Mouse (Mus musculus) liver, embryonic 15.5 days (tissue): ENCODE results near the gene Zc3h13. TPM values are rescaled to one million over a fixed set of nuclear protein-coding genes. Genes with fewer than 3 reads are reported as not detected.

Experiments used
- ATAC-seq: fragments of 200-750 bp; cut with Nextera tagmentation; 2 replicates; pipeline ENCODE4 v1.8.0; 2017; ENCODE audit warnings: moderate number of reproducible peaks, mild to moderate bottlenecking, moderate library complexity; ENCODE audit not compliant: insufficient read depth
- H3K27ac ChIP-seq: fragments of 300-500 bp; sonication (generic); replicated peaks from 2 replicates; pipeline ENCODE4 v1.5.1; 2015; ENCODE audit warnings: mild to moderate bottlenecking, inconsistent platforms
- H3K27me3 ChIP-seq: fragments of 300-500 bp; sonication (generic); 2 replicates; pipeline ENCODE4 v1.6.1; 2015; ENCODE audit warnings: mild to moderate bottlenecking, inconsistent platforms
- H3K36me3 ChIP-seq: fragments of 300-500 bp; sonication (generic); replicated peaks from 2 replicates; pipeline ENCODE4 v1.6.1; 2015; ENCODE audit warnings: moderate library complexity, mild to moderate bottlenecking, inconsistent platforms
- H3K4me1 ChIP-seq: fragments of 300-500 bp; sonication (generic); replicated peaks from 2 replicates; pipeline ENCODE4 v1.6.1; 2015; ENCODE audit warnings: inconsistent platforms
- H3K4me2 ChIP-seq: fragments of 300-500 bp; sonication (generic); 2 replicates; pipeline ENCODE4 v1.6.1; 2015; ENCODE audit warnings: moderate library complexity, mild to moderate bottlenecking, inconsistent platforms
- H3K4me3 ChIP-seq: fragments of 300-500 bp; sonication (generic); replicated peaks from 2 replicates; pipeline ENCODE4 v1.5.1; 2015; ENCODE audit warnings: mild to moderate bottlenecking, inconsistent platforms
- H3K9ac ChIP-seq: fragments of 300-500 bp; sonication (generic); 2 replicates; pipeline ENCODE4 v1.6.1; 2015; ENCODE audit warnings: moderate library complexity, mild to moderate bottlenecking, inconsistent platforms
- H3K9me3 ChIP-seq: fragments of 300-500 bp; sonication (generic); replicated peaks from 2 replicates; pipeline ENCODE4 v1.6.1; 2016; ENCODE audit warnings: inconsistent platforms
- WGBS: fragments of 180-500 bp; shearing (Covaris S2); methylation state at CpG from one replicate; pipeline ENCODE4 v1.1.7; 2015; ENCODE audit warnings: mixed read lengths; ENCODE audit not compliant: insufficient replicate concordance; 5-methylcytosine and 5-hydroxymethylcytosine counted together
- polyA plus RNA-seq: library from polyadenylated mRNA; unstranded; fragments of >200 nt; fragmentation: Nextera tagmentation; extraction: Ambion mirVana; gene quantifications from 2 replicates; pipeline ENCODE4 v1.2.1, GENCODE M21; 2015

Gene Zc3h13
- polyA plus RNA-seq, 1 experiment from 2014 or later: 11.9 TPM

DNA sequence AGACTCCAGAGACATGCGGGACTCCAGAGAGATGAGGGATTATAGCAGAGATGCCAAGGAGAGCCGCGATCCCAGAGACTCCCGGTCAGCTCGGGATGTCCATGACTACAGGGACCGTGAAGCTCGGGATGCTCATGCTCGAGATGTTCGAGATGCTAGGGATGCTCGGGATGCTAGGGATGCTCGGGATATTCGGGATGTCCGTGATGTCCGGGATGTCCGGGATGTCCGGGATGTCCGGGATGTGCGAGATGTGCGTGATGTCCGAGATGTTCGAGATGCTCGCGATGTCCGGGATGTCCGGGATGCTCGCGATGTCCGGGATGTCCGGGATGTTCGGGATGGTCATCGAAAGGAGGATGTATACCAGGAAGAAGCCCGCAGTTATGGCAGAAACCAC, 39.2 kb downstream of the Zc3h13 start:
- 91% methylated on average over 32 of the region's 32 CpGs for WGBS
- H3K4me1 ChIP-seq: no peaks in the 10 kb centered on the region
- peaks cover 49% of the 10 kb centered on the region for H3K36me3 ChIP-seq
- H3K9me3 ChIP-seq: no peaks in the 10 kb centered on the region
- no peak for ATAC-seq
- no peak overlapping the region for H3K4me3 ChIP-seq
- no peak overlapping the region for H3K9ac ChIP-seq
- H3K27ac ChIP-seq: no peak overlapping the region
- no peaks in the 10 kb centered on the region for H3K27me3 ChIP-seq
- no peak overlapping the region for H3K4me2 ChIP-seq

DNA sequence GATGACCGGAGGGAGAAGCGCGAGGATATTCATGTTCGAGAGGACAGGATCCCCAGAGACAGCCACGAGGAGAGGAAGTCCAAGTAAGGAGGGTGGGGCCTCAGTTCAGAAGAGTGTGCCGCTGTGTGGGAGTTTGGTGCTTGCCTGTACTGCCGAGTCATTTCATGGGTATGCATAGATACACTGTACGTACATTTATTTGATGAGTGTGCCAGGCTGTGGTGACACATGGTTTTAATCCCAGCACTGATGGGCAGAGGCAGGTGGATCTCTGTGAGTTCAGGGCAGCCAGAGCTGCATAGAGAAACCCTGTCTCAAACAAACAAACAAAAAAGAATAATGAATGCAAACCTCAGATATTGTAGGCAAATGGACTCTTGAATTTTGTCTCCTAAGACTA, 43.9 kb downstream of the Zc3h13 start:
- no peak overlapping the region for H3K27ac ChIP-seq
- ATAC-seq: no peak
- H3K4me3 ChIP-seq: no peak overlapping the region
- no peak overlapping the region for H3K9ac ChIP-seq
- H3K4me1 ChIP-seq: no peaks in the 10 kb centered on the region
- H3K36me3 ChIP-seq: peaks cover 64% of the 10 kb centered on the region
- H3K9me3 ChIP-seq: no peaks in the 10 kb centered on the region
- H3K4me2 ChIP-seq: no peak overlapping the region
- 60% methylated on average over 8 of the region's 8 CpGs for WGBS
- H3K27me3 ChIP-seq: no peaks in the 10 kb centered on the region

DNA sequence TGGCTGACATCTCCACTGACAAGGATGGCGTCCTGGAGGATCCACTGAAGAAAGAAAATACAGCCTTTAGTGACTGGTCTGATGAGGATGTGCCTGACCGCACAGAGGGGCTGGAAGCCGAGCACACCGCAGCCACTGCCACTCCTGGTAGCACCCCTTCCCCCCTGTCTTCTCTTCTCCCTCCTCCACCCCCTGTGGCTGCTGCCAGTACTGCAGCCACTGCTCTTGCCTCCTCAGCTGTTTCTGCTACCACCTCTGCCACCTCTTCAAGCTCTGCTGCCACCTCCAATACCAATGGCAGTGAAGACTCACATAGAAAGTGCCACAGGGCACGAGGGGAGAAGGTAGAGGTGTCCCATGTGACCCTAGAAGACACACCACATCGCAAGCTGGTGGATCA, 46.4 kb downstream of the Zc3h13 start:
- Histone ChIP-seq H3K27me3 (no peaks in the 10 kb centered on the region), H3K27ac (no peak overlapping the region), H3K9me3 (no peaks in the 10 kb centered on the region), H3K36me3 (peaks cover 57% of the 10 kb centered on the region), H3K9ac (no peak overlapping the region), H3K4me1 (no peaks in the 10 kb centered on the region), H3K4me3 (no peak overlapping the region), H3K4me2 (no peak overlapping the region)
- no peak for ATAC-seq
- 82% methylated on average over 6 of the region's 6 CpGs for WGBS

DNA sequence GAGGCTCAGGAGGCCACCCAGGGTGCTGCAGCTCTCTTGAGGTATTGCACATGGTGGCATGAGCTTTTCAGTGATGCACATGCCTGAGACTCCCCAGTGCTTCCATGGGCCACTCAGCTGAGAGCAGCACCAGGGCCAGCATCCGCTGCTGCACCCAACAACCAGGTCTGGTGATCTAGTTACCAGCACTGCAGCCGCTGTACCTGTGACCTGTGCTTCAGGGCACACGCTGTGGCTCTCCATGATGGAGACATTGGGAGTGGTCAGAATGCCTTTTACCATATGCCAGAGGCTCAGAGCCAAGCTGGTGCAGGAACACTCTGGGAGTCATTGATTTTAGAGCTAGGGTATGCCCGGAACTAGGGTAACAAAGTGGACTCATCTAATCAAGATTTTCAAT, 50.1 kb downstream of the Zc3h13 start:
- WGBS: 87% methylated on average over 4 of the region's 4 CpGs
- no peak for ATAC-seq

DNA sequence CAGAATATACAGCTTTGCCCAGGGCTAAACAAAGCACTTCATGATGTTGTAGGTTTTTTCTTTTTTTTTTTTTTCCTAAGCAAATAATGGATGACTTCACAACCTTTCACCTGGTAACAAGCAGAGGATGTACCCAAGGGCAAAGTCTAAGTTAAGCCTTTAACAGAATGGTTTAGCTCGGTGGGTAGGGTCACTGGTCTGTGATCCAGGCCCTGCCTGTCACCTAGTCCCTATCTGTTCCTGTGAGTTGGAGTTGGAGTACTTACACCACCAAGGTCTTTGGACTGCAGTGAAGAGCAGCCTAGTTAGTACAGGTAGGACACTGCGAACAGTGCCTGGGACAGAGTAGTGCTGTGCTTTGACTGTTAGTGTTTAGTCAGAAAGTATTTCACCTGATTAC, 53.7 kb downstream of the Zc3h13 start:
- WGBS: 72% methylated on average over 2 of the region's 2 CpGs
- Histone ChIP-seq H3K4me2 (no peak overlapping the region), H3K27ac (no peak overlapping the region), H3K36me3 (peaks cover 53% of the 10 kb centered on the region), H3K9me3 (no peaks in the 10 kb centered on the region), H3K9ac (no peak overlapping the region), H3K4me1 (no peaks in the 10 kb centered on the region), H3K27me3 (no peaks in the 10 kb centered on the region), H3K4me3 (no peak overlapping the region)
- ATAC-seq: peak; percentile 83

More for the DNA sequence above, 50.1 kb downstream of the Zc3h13 start:
- Histone ChIP-seq H3K4me2 (no peak overlapping the region), H3K9me3 (no peaks in the 10 kb centered on the region), H3K4me3 (no peak overlapping the region), H3K4me1 (no peaks in the 10 kb centered on the region), H3K27ac (no peak overlapping the region), H3K36me3 (peaks cover 66% of the 10 kb centered on the region), H3K27me3 (no peaks in the 10 kb centered on the region), H3K9ac (no peak overlapping the region)

DNA sequence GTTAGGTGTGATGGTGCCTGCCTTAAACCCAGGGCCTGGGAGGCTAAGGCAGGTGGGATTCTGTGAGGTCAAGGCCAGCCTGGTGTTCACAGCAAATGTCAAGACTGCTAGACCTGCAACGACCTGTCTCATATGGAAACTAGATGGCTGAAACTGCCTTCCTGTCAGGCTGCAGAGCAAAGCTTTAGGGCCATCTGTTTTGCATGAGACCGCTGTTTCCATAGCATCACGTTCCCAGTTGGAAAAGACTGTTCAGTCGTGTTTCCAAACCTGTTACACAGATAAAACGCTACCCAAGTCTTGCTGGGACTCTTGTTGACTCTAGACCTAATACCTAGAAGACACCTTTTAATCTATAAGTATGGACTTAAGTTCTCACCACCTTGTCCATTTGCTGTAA, 61.9 kb downstream of the Zc3h13 start:
- H3K9ac ChIP-seq: no peak overlapping the region
- no peaks in the 10 kb centered on the region for H3K4me1 ChIP-seq
- H3K4me3 ChIP-seq: no peak overlapping the region
- WGBS: 85% methylated on average over 5 of the region's 5 CpGs
- H3K36me3 ChIP-seq: peaks cover 21% of the 10 kb centered on the region
- no peaks in the 10 kb centered on the region for H3K9me3 ChIP-seq
- no peak overlapping the region for H3K4me2 ChIP-seq
- no peaks in the 10 kb centered on the region for H3K27me3 ChIP-seq
- no peak overlapping the region for H3K27ac ChIP-seq
- ATAC-seq: no peak

DNA sequence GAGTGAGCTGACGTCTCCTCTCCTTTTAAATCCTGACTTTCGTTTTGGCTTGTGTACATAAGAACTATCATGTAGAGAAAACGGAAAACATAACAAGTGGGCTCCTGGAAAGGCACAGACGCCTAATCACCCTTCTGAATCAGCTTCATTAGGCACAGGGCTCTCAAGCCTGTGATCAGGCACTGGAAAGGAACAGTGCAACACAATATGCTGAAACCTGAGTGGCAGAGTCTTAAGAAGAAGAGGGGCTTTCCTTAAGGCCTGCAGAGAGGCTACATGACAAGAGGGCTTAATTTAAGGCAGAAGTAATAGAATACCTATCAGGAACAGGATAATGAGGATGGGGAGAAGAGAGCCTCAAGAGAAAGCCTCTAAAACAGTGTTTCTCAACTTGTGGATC, 67.5 kb downstream of the Zc3h13 start:
- H3K4me2 ChIP-seq: no peak overlapping the region
- ATAC-seq: no peak
- no peak overlapping the region for H3K27ac ChIP-seq
- H3K4me3 ChIP-seq: no peak overlapping the region
- 54% methylated on average over 4 of the region's 4 CpGs for WGBS
- H3K27me3 ChIP-seq: no peaks in the 10 kb centered on the region
- no peaks in the 10 kb centered on the region for H3K36me3 ChIP-seq
- H3K9me3 ChIP-seq: no peaks in the 10 kb centered on the region
- H3K4me1 ChIP-seq: no peaks in the 10 kb centered on the region
- no peak overlapping the region for H3K9ac ChIP-seq

DNA sequence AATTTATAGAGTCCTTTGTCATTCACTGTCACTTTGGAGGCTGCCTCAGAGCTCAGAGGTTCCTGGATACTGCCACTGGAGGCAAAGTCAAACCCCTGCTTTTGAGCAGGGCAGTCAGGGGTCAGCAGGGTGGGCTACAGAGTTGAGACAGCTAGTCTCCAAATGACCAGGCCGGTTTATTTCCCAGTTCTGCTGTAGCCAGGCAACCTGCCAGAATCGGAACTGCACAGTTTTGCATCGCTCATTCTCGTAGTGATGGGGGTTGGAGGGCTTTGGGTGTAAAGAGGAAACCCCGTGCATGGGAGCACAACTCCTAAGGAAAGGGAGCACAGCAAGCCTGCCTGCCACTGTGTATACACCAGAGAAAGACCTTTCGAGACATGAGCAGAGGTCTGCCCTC, 79.1 kb downstream of the Zc3h13 start:
- ATAC-seq: no peak
- Histone ChIP-seq H3K9me3 (no peaks in the 10 kb centered on the region), H3K4me2 (no peak overlapping the region), H3K4me1 (no peaks in the 10 kb centered on the region), H3K4me3 (no peak overlapping the region), H3K9ac (no peak overlapping the region), H3K27me3 (no peaks in the 10 kb centered on the region), H3K36me3 (no peaks in the 10 kb centered on the region), H3K27ac (no peak overlapping the region)
- WGBS: 53% methylated on average over 6 of the region's 6 CpGs

DNA sequence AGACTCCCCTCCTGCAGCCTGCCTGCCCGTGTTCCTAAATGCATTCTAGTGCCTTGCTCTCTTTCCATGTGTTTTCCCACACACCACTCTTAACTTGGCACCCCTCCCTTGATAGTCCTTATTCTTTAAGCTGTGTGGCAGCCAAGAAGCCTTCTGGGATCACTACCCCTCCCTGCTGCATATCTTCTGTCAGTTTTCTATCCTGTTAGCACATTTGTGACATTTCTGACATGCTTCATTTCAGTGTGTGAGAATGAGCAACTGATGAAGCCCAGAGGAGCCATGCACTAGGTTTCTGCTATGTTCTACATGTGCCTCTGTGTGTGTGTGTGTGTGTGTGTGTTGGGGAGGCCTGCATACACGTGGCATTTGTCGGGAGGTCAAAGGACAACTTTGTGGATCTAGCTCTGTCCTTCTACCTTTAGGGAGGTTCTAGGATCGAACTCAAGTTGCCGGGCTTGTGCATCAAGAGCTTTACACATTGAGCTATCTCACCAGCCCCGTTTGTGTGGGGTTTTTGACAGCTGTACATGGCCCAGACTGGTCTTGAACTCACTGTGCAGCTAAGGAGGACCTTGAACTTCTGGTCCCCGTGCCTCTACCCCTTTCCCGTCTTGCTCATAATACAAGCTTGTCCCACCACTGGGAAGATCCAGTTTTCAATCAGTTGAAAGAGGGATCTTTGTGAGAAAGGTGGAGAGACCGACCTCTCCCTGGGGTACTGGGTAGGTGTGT, 81.3 kb downstream of the Zc3h13 start:
- no peak for ATAC-seq
- Histone ChIP-seq H3K4me3 (no peak overlapping the region), H3K36me3 (no peaks in the 10 kb centered on the region), H3K4me2 (no peak overlapping the region), H3K4me1 (no peaks in the 10 kb centered on the region), H3K27ac (no peak overlapping the region), H3K9ac (no peak overlapping the region), H3K9me3 (no peaks in the 10 kb centered on the region), H3K27me3 (no peaks in the 10 kb centered on the region)
- WGBS: 56% methylated on average over 9 of the region's 9 CpGs

DNA sequence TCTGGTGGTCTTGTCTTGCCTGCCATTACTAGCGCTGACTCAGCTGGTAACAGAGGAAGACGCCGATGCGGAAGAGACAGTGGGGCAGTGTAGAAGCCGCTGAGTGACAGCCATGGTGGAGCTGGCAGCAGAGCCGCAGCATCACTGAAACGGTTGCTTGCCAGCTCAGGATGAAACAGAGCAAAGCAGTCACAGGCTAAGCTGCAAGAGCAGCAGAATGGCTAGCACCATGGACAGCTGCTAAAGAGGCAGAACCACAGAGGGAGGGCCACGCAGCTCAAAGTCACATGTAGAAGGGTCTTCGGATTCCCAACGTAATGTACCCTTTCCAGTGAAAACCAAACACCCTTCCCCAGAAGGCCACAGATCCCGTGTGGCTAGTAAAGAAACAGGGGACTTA, 82.6 kb downstream of the Zc3h13 start:
- no peak for ATAC-seq
- H3K27me3 ChIP-seq: no peaks in the 10 kb centered on the region
- no peak overlapping the region for H3K4me2 ChIP-seq
- no peak overlapping the region for H3K4me3 ChIP-seq
- no peaks in the 10 kb centered on the region for H3K4me1 ChIP-seq
- 24% methylated on average over 11 of the region's 11 CpGs for WGBS
- no peak overlapping the region for H3K27ac ChIP-seq
- H3K9ac ChIP-seq: no peak overlapping the region
- no peaks in the 10 kb centered on the region for H3K36me3 ChIP-seq
- no peaks in the 10 kb centered on the region for H3K9me3 ChIP-seq

DNA sequence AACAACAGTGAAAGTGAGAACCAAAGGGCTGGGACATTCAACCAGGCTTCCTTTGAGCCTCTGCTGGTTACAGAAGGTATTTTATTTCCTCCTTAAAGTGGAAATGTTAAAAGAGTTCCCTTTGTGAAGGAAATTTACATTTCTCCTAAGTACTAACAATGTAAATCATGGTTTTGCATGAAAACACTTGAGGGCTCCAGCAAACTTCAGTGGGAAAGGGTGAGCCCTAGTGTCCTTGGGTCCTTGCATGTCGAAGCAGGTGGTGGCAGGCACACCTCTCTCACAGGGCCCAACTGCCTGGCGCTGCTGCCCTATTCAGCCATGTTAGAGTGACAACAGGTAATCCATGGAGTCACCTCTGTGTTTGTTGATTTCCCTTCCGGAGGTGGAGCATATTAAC, 83.3 kb downstream of the Zc3h13 start:
- Histone ChIP-seq H3K27ac (no peak overlapping the region), H3K4me1 (no peaks in the 10 kb centered on the region), H3K9me3 (no peaks in the 10 kb centered on the region), H3K4me3 (no peak overlapping the region), H3K27me3 (no peaks in the 10 kb centered on the region), H3K4me2 (no peak overlapping the region), H3K36me3 (no peaks in the 10 kb centered on the region), H3K9ac (no peak overlapping the region)
- WGBS: 26% methylated on average over 3 of the region's 3 CpGs
- no peak for ATAC-seq

DNA sequence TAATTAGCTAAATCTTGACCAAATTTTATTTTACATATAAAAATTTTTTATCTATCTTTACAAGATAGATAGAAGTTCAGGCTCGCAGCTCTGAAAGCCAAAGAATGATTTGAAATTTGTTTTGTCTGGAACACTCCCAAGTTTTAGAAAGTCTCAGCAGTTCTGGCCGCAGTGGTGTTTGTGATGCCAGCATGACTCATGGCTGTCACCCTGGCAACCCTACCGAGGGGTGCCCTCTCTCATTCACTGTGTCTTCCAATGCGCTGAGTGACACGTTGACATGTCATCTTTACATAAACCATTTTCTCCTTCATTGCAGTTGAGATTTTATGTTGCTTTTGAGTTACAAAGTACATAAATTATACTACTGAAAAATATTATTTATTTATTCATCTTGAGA, 85.7 kb downstream of the Zc3h13 start:
- ATAC-seq: no peak
- Histone ChIP-seq H3K9ac (no peak overlapping the region), H3K27ac (no peak overlapping the region), H3K4me1 (no peaks in the 10 kb centered on the region), H3K9me3 (no peaks in the 10 kb centered on the region), H3K4me3 (no peak overlapping the region), H3K27me3 (no peaks in the 10 kb centered on the region), H3K36me3 (no peaks in the 10 kb centered on the region), H3K4me2 (no peak overlapping the region)
- WGBS: 72% methylated on average over 5 of the region's 5 CpGs
